Mouse (Mus musculus) frontal cortex, adult (tissue): ENCODE results near the gene Rac2.

Experiments used
- ATAC-seq: cut with Nextera tagmentation; 2 replicates; pipeline ENCODE4 v1.9.2; 2017; ENCODE audit warnings: mild to moderate bottlenecking, moderate library complexity, mixed read lengths; ENCODE audit not compliant: low TSS enrichment

Rac2 gene

GRCm38 (mm10) chr15:78547415-78548335 is 24.9 kb downstream of the Rac2 start:
- ATAC-seq: no peak

- ATAC-seq: no peak
Observed at GRCm38 (mm10) chr15:78546060-78546459, 26.5 kb downstream of the Rac2 start.

GRCm38 (mm10) chr15:78544561-78545001 is 28.0 kb downstream of the Rac2 start, which contains the start of gene Sstr3:
Gene Sstr3 (minus strand): TSS chr15:78544685.
- peak; percentile 62 for ATAC-seq

- ATAC-seq: peak; percentile 3; the same call in 1 of the 2 replicates
Observed at GRCm38 (mm10) chr15:78544041-78544440, 28.5 kb downstream of the Rac2 start.

- peak; percentile 53 for ATAC-seq
Observed at GRCm38 (mm10) chr15:78542767-78543303, 29.7 kb downstream of the Rac2 start.

GRCm38 (mm10) chr15:78542098-78542766 is 30.4 kb downstream of the Rac2 start:
- ATAC-seq: no peak

GRCm38 (mm10) chr15:78541606-78542005 is 31.0 kb downstream of the Rac2 start:
- peak; percentile 18; the same call in 1 of the 2 replicates for ATAC-seq

- no peak for ATAC-seq
Observed at GRCm38 (mm10) chr15:78541036-78541435, 31.5 kb downstream of the Rac2 start.

- no peak for ATAC-seq
Observed at GRCm38 (mm10) chr15:78535723-78536421, 36.7 kb downstream of the Rac2 start.

- no peak for ATAC-seq
Observed at GRCm38 (mm10) chr15:78533346-78533835, 39.2 kb downstream of the Rac2 start.

GRCm38 (mm10) chr15:78532566-78533345 is 39.8 kb downstream of the Rac2 start:
- ATAC-seq: no peak

GRCm38 (mm10) chr15:78531901-78532469 is 40.6 kb downstream of the Rac2 start:
- peak; percentile 87 for ATAC-seq

- no peak for ATAC-seq
Observed at GRCm38 (mm10) chr15:78531451-78531720, 41.2 kb downstream of the Rac2 start.

GRCm38 (mm10) chr15:78530671-78531450 is 41.7 kb downstream of the Rac2 start, which contains the start of gene C1qtnf6:
Gene C1qtnf6 (minus strand): TSS chr15:78531416.
- ATAC-seq: no peak

- no peak for ATAC-seq
Observed at GRCm38 (mm10) chr15:78530141-78530540, 42.4 kb downstream of the Rac2 start.

GRCm38 (mm10) chr15:78529428-78529990 is 43.1 kb downstream of the Rac2 start:
- peak; percentile 17; the same call in 1 of the 2 replicates for ATAC-seq

- ATAC-seq: no peak
Observed at GRCm38 (mm10) chr15:78528726-78529411, 43.7 kb downstream of the Rac2 start.

GRCm38 (mm10) chr15:78527973-78528372 is 44.6 kb downstream of the Rac2 start:
- no peak for ATAC-seq

GRCm38 (mm10) chr15:78524163-78524562 is 48.4 kb downstream of the Rac2 start:
- no peak for ATAC-seq
